Mouse (Mus musculus) MEL (cell line): Measurements from ENCODE around the gene Tst. TPM values are rescaled to one million over a fixed set of nuclear protein-coding genes. Genes with fewer than 3 reads are reported as not detected.

ENCODE experiments used
- DNase-seq: peaks from one replicate; pipeline ENCODE4 v3.0.0; 2011; ENCODE audit warnings: low read depth, low spot score
- H3K27ac ChIP-seq: 2 replicates; pipeline ENCODE4 v1.5.1; 2012; ENCODE audit warnings: low read depth, mild to moderate bottlenecking, control low read depth, low read length, moderate library complexity; ENCODE audit not compliant: control insufficient read depth
- H3K27me3 ChIP-seq, 2 experiments: fragments of 150-350 bp in 1 of 2; sonication (generic) in 1 of 2; 2 replicates each; pipeline ENCODE4 v1.6.1; 2012; ENCODE audit warnings: low read length in 2 of 2, mild to moderate bottlenecking in 2 of 2, improper control_type of control experiment in 1 of 2, moderate library complexity in 1 of 2; ENCODE audit not compliant: insufficient read depth in 2 of 2, control insufficient read depth in 1 of 2
- H3K36me3 ChIP-seq, 2 experiments: 2 replicates each; pipeline ENCODE4 v1.6.1; 2012 to 2014; ENCODE audit warnings: low read length in 2 of 2, improper control_type of control experiment in 1 of 2, inconsistent platforms in 1 of 2, mild to moderate bottlenecking in 1 of 2; ENCODE audit not compliant: insufficient read depth in 2 of 2, control insufficient read depth in 1 of 2
- H3K4me1 ChIP-seq, 2 experiments: fragments of 150-350 bp in 1 of 2; sonication (generic) in 1 of 2; 2 replicates each; pipeline ENCODE4 v1.6.1; 2012; ENCODE audit warnings: low read length in 2 of 2, improper control_type of control experiment in 1 of 2, mild to moderate bottlenecking in 1 of 2; ENCODE audit not compliant: insufficient read depth in 2 of 2, control insufficient read depth in 1 of 2
- H3K4me3 ChIP-seq, 2 experiments: fragments of 150-350 bp in 1 of 2; sonication (generic) in 1 of 2; 2 replicates each; pipeline ENCODE4 v1.5.1; 2012; ENCODE audit warnings: low read depth in 2 of 2, low read length in 2 of 2, mild to moderate bottlenecking in 2 of 2, moderate library complexity in 2 of 2, control low read depth in 1 of 2, improper control_type of control experiment in 1 of 2; ENCODE audit not compliant: control insufficient read depth in 1 of 2, insufficient read depth in 1 of 2
- H3K79me2 ChIP-seq: 2 replicates; pipeline ENCODE4 v1.6.1; 2012; ENCODE audit warnings: mild to moderate bottlenecking, low read length, moderate library complexity; ENCODE audit not compliant: control insufficient read depth, poor library complexity, insufficient read depth
- H3K9ac ChIP-seq: 2 replicates; pipeline ENCODE4 v1.6.1; 2012; ENCODE audit warnings: low read depth, mild to moderate bottlenecking, control low read depth, low read length, moderate library complexity; ENCODE audit not compliant: control insufficient read depth, poor library complexity, severe bottlenecking
- H3K9me3 ChIP-seq: fragments of 150-350 bp; sonication (generic); replicated peaks from 2 replicates; pipeline ENCODE4 v1.6.1; 2012; ENCODE audit warnings: mild to moderate bottlenecking, low read length, improper control_type of control experiment, moderate library complexity; ENCODE audit not compliant: insufficient read depth
- ELF1 ChIP-seq: IDR thresholded peaks from 2 replicates; pipeline ENCODE4 v1.6.1; 2014; ENCODE audit warnings: low read depth, mild to moderate bottlenecking, inconsistent platforms, low read length, improper control_type of control experiment, moderate library complexity
- ETS1 ChIP-seq: IDR thresholded peaks from 2 replicates; pipeline ENCODE4 v1.6.1; 2012; ENCODE audit warnings: low read depth, mild to moderate bottlenecking, inconsistent platforms, low read length, improper control_type of control experiment, moderate library complexity
- GATA1 ChIP-seq: IDR thresholded peaks from 2 replicates; pipeline ENCODE4 v1.6.1; 2011; ENCODE audit warnings: low read depth, low read length, improper control_type of control experiment
- HCFC1 ChIP-seq: IDR thresholded peaks from 2 replicates; pipeline ENCODE4 v1.6.1; 2012; ENCODE audit warnings: low read depth, mild to moderate bottlenecking, inconsistent platforms, low read length, improper control_type of control experiment, moderate library complexity
- KAT2A ChIP-seq: conservative IDR thresholded peaks from 2 replicates; pipeline ENCODE4 v1.6.1; 2012; ENCODE audit warnings: low read depth, low read length, improper control_type of control experiment, inconsistent platforms
- MAFK ChIP-seq: IDR thresholded peaks from 2 replicates; pipeline ENCODE4 v1.6.1; 2011; ENCODE audit warnings: low read depth, mild to moderate bottlenecking, low read length, improper control_type of control experiment, borderline replicate concordance
- MAX ChIP-seq: IDR thresholded peaks from 2 replicates; pipeline ENCODE4 v1.6.1; 2011; ENCODE audit warnings: low read length, improper control_type of control experiment
- MEF2A ChIP-seq: IDR thresholded peaks from 2 replicates; pipeline ENCODE4 v1.6.1; 2014; ENCODE audit warnings: low read depth, mild to moderate bottlenecking, inconsistent platforms, low read length, improper control_type of control experiment; ENCODE audit not compliant: poor library complexity, insufficient replicate concordance, severe bottlenecking; ENCODE audit errors: extremely low read depth
- NRF1 ChIP-seq: IDR thresholded peaks from 2 replicates; pipeline ENCODE4 v1.6.1; 2014; ENCODE audit warnings: low read depth, mild to moderate bottlenecking, inconsistent platforms, low read length, improper control_type of control experiment, moderate library complexity; ENCODE audit not compliant: poor library complexity, insufficient read depth, severe bottlenecking
- POLR2AphosphoS5 ChIP-seq: IDR thresholded peaks from 2 replicates; pipeline ENCODE4 v1.6.1; 2012; ENCODE audit warnings: low read depth, borderline replicate concordance, mild to moderate bottlenecking, inconsistent platforms, low read length, moderate library complexity, mixed read lengths
- RCOR1 ChIP-seq: IDR thresholded peaks from 2 replicates; pipeline ENCODE4 v1.6.1; 2012; ENCODE audit warnings: low read depth, mild to moderate bottlenecking, inconsistent platforms, low read length, improper control_type of control experiment
- TAL1 ChIP-seq: IDR thresholded peaks from 2 replicates; pipeline ENCODE4 v1.6.1; 2012; ENCODE audit warnings: mild to moderate bottlenecking, inconsistent platforms, low read length, moderate library complexity, mixed read lengths
- UBTF ChIP-seq: IDR thresholded peaks from 2 replicates; pipeline ENCODE4 v1.6.1; 2012; ENCODE audit warnings: low read depth, mild to moderate bottlenecking, inconsistent platforms, low read length, improper control_type of control experiment, moderate library complexity, borderline replicate concordance; ENCODE audit not compliant: insufficient read depth
- ZKSCAN1 ChIP-seq: IDR thresholded peaks from 2 replicates; pipeline ENCODE4 v1.6.1; 2012; ENCODE audit warnings: low read depth, mild to moderate bottlenecking, inconsistent platforms, low read length, improper control_type of control experiment, moderate library complexity
- ZMIZ1 ChIP-seq: IDR thresholded peaks from 2 replicates; pipeline ENCODE4 v1.6.1; 2012; ENCODE audit warnings: low read depth, mild to moderate bottlenecking, inconsistent platforms, low read length, improper control_type of control experiment, moderate library complexity
- ZNF384 ChIP-seq: IDR thresholded peaks from 2 replicates; pipeline ENCODE4 v1.6.1; 2012; ENCODE audit warnings: low read depth, mild to moderate bottlenecking, inconsistent platforms, low read length, improper control_type of control experiment
- polyA plus RNA-seq, 2 experiments: library from polyadenylated mRNA; stranded (reverse) in 1 of 2; unstranded in 1 of 2; fragments of >175 nt in 1 of 2; fragments of >200 nt in 1 of 2; gene quantifications; 2 replicates each; pipeline versions ENCODE4 v1.2.1 to v1.2.4; 2012; ENCODE audit warnings: low replicate concordance in 2 of 2, low read depth in 1 of 2; ENCODE audit not compliant: insufficient read length in 2 of 2, insufficient read depth in 1 of 2, missing spikeins in 1 of 2
- total RNA-seq: library from RNA; depleted of rRNA; stranded (reverse); fragments of 300-350 nt; gene quantifications from 2 replicates; pipeline ENCODE4 v1.2.3, GENCODE M21; 2012

Tst gene
- total and polyA plus RNA-seq, 3 experiments = 29.5 to 34.8 TPM; not detected in 1

DNA sequence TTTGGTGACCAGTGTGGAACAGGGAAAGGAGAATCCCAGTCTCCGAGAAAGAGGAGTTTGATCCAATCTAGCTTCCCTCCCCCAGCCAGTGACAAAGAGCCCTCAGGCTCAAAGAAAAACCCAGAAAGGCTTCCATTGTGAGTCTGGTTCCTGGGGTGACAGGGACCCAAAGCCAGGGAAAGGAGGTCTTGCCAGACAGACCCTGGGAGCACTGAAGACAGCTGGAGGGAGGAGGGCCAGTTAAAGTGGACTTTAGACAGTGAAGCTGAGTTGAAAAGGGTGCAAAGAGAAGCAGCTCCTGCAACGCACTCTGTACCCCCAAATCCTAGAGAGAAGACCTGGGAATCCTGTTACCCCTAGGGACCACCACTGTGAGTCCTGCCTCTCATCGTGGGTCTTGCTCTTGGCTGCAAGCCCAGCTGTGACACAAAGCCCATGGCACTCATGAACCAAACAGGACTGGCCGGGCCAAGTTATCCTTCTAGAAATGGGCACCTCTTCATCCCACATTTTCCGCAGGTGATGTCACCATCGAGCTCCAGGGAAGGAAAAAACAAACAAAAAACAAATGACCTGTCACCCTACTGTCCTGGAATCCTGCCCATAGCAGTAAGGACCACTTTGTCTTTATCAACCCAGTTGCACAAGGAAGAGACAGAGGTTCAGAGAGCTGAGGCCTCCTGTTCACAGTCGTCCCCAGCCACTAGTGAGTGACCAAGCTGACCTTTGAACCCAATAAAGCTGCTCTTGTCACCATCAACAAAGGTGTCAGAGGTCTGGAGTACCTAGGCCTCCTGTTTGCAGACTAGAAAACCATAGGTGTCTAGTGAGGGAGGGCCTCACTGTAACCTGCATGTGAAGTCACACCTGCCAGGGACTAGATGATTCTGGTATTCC is 21.2 kb downstream of the Tst start:
- TF ChIP-seq HCFC1 = no peak
- no peak for TF ChIP-seq KAT2A
- TF ChIP-seq ETS1 = no peak
- no peak for TF ChIP-seq MAFK
- TF ChIP-seq TAL1 = no peak
- TF ChIP-seq RCOR1 = no peak
- no peak for TF ChIP-seq ELF1
- TF ChIP-seq ZNF384 = no peak
- no peak for TF ChIP-seq ZKSCAN1
- TF ChIP-seq UBTF = no peak
- no peak for TF ChIP-seq ZMIZ1
- no peak for TF ChIP-seq NRF1
- no peak for TF ChIP-seq GATA1
- no peak for TF ChIP-seq MAX
- H3K4me1 ChIP-seq = peaks cover 0 to 11% of the 10 kb centered on the region in 2 experiments; a peak in 2 of 4 replicates
- DNase-seq = no peak
- no peak overlapping the region for H3K27ac ChIP-seq
- no peaks in the 10 kb centered on the region for H3K79me2 ChIP-seq
- no peaks in the 10 kb centered on the region for H3K36me3 ChIP-seq
- H3K27me3 ChIP-seq = no peaks in the 10 kb centered on the region
- H3K9ac ChIP-seq = no peak overlapping the region
- no peak overlapping the region for H3K4me3 ChIP-seq
- no peaks in the 10 kb centered on the region for H3K9me3 ChIP-seq

GRCm38 (mm10) chr15:78383450-78384219 is 22.1 kb downstream of the Tst start:
- Histone ChIP-seq H3K9me3 (no peaks in the 10 kb centered on the region), H3K79me2 (no peaks in the 10 kb centered on the region), H3K27ac (no peak overlapping the region), H3K27me3 (no peaks in the 10 kb centered on the region), H3K9ac (no peak overlapping the region), H3K4me3 (no peak overlapping the region), H3K4me1 (peaks cover 0 to 15% of the 10 kb centered on the region in 2 experiments; a peak in 2 of 4 replicates), H3K36me3 (peaks cover 0 to 3% of the 10 kb centered on the region in 2 experiments; a peak in 2 of 4 replicates)
- TF ChIP-seq POLR2AphosphoS5 = no peak
- no peak for TF ChIP-seq MEF2A
- peak; percentile 53 for DNase-seq
